Mouse (Mus musculus) stomach, adult 2 months (tissue): ENCODE results near the gene Vmn1r211. TPM values are rescaled to one million over a fixed set of nuclear protein-coding genes. Genes with fewer than 3 reads are reported as not detected.

Experiments
- polyA plus RNA-seq: library from polyadenylated mRNA; depleted of rRNA; stranded (reverse); fragments of >200 nt; gene quantifications from 2 replicates; pipeline ENCODE4 v1.2.3, GENCODE M21; 2012; rRNA removed

Gene Vmn1r211
- not detected in 2 replicates for polyA plus RNA-seq

GRCm38 (mm10) chr13:22857461-22857860 lies at the start of gene Vmn1r211:
Gene Vmn1r211 (minus strand): TSS chr13:22857561.

DNA sequence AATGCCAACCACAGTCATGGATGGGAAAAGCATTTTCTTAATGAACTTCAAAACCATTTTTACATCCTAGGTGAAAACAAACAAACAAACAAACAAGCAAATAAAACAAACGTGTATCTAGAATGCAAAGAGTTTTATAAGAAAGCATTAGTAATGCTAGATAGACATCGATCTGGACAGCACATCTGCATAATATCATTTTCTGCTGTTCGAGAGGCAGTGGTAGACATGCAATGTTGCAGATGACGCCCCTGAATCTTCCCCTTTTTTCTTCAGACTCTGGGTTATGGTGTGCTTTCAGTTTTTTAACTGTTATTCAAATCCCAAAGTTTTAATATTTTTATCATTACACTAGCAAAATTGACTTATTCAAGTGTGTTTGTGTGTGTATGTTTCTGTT lies 26.7 kb upstream of the Vmn1r211 start, which contains the start of gene Vmn1r212:
Vmn1r212 (minus strand) TSS at position 101 of the 400 bp plus-strand sequence.

GRCm38 (mm10) chr13:22831248-22831647 lies 26.1 kb downstream of the Vmn1r211 start, which contains the start of gene Vmn1r210:
Gene Vmn1r210 (minus strand): TSS chr13:22831348.

GRCm38 (mm10) chr13:22809582-22809981 lies 47.8 kb downstream of the Vmn1r211 start, which contains the start of gene Vmn1r209:
Gene Vmn1r209 (minus strand): TSS chr13:22809682.

Other genes starting within 250 kb of the Vmn1r211 start
- gene Vmn1r206, start 233.3 kb downstream of the Vmn1r211 start, polyA plus RNA-seq: not detected in 2 replicates
- not detected in 2 replicates for gene Vmn1r207-ps, start 127.9 kb downstream of the Vmn1r211 start, polyA plus RNA-seq
- gene Vmn1r208, start 80.2 kb downstream of the Vmn1r211 start, polyA plus RNA-seq: not detected in 2 replicates
- not detected in 2 replicates for gene Vmn1r209, start 47.9 kb downstream of the Vmn1r211 start, polyA plus RNA-seq
- not detected in 2 replicates for gene Vmn1r210, start 26.2 kb downstream of the Vmn1r211 start, polyA plus RNA-seq
- gene Vmn1r212, start 26.6 kb upstream of the Vmn1r211 start, polyA plus RNA-seq: not detected in 2 replicates
- not detected in 2 replicates for gene Vmn1r213, start 150.1 kb upstream of the Vmn1r211 start, polyA plus RNA-seq
- gene Vmn1r214, start 172.9 kb upstream of the Vmn1r211 start, polyA plus RNA-seq: not detected in 2 replicates
- not detected in 2 replicates for gene Vmn1r215, start 210.5 kb upstream of the Vmn1r211 start, polyA plus RNA-seq